Mouse (Mus musculus): Measurements from ENCODE around the gene Calr. TPM values are rescaled to one million over a fixed set of nuclear protein-coding genes. Genes with fewer than 3 reads are reported as not detected.

The Calr gene
- total and polyA plus RNA-seq, 2 experiments, result 308 to 411 TPM

GRCm38 (mm10) chr8:84839875-84840247 lies 6.9 kb downstream of the Calr start:
- Histone ChIP-seq H3K36me3 (ENCODE audit: control insufficient read depth, insufficient read depth, low read length) (peaks cover 48% of the 10 kb centered on the region), H3K79me2 (ENCODE audit: control insufficient read depth, insufficient read depth, low read length) (no peaks in the 10 kb centered on the region), H3K27ac (replicated peaks; ENCODE audit: insufficient read depth, low read depth, low read length) (peak overlapping the region; percentile 50), H3K9ac (ENCODE audit: low read depth, low read length) (peak overlapping the region; percentile 93), H3K4me3 (ENCODE audit: insufficient read depth, low read depth, low read length) (peak overlapping the region; percentile 98), H3K27me3 (ENCODE audit: control insufficient read depth, insufficient read depth, low read length) (no peaks in the 10 kb centered on the region), H3K4me1 (ENCODE audit: control insufficient read depth, insufficient read depth, low read length) (peaks cover 13% of the 10 kb centered on the region)
- DNase-seq (ENCODE audit: extremely low read depth, low read depth, low spot score), result no peak
- WGBS, result 0% methylated on average over 7 of the region's 7 CpGs
- no peak for TF ChIP-seq POLR2A (IDR thresholded peaks at IDR 0.05; ENCODE audit: extremely low read depth, insufficient read depth, low read length)
- TF ChIP-seq CTCF (IDR thresholded peaks at IDR 0.05; ENCODE audit: low read depth, low read length), result no peak

GRCm38 (mm10) chr8:84839411-84839810 lies 7.3 kb downstream of the Calr start:
- H3K36me3 ChIP-seq (ENCODE audit: control insufficient read depth, insufficient read depth, low read length), result peaks cover 46% of the 10 kb centered on the region
- H3K4me3 ChIP-seq (ENCODE audit: insufficient read depth, low read depth, low read length), result peak overlapping the region; percentile 98
- TF ChIP-seq CTCF (IDR thresholded peaks at IDR 0.05; ENCODE audit: low read depth, low read length) (no peak), POLR2A (IDR thresholded peaks at IDR 0.05; ENCODE audit: extremely low read depth, insufficient read depth, low read length) (no peak)
- peak overlapping the region; percentile 14; the same call in 1 of the 2 replicates for H3K9ac ChIP-seq (ENCODE audit: low read depth, low read length)
- H3K4me1 ChIP-seq (ENCODE audit: control insufficient read depth, insufficient read depth, low read length), result peaks cover 8% of the 10 kb centered on the region
- WGBS, result 82% methylated on average over 2 of the region's 2 CpGs
- H3K27me3 ChIP-seq (ENCODE audit: control insufficient read depth, insufficient read depth, low read length), result no peaks in the 10 kb centered on the region
- no peak overlapping the region; the same call in 1 of the 2 replicates for H3K27ac ChIP-seq (replicated peaks; ENCODE audit: insufficient read depth, low read depth, low read length)
- DNase-seq (ENCODE audit: extremely low read depth, low read depth, low spot score), result no peak
- H3K79me2 ChIP-seq (ENCODE audit: control insufficient read depth, insufficient read depth, low read length), result no peaks in the 10 kb centered on the region

GRCm38 (mm10) chr8:84838513-84838912 lies 8.2 kb downstream of the Calr start:
- H3K79me2 ChIP-seq (ENCODE audit: control insufficient read depth, insufficient read depth, low read length), result no peaks in the 10 kb centered on the region
- H3K4me3 ChIP-seq (ENCODE audit: insufficient read depth, low read depth, low read length), result no peak overlapping the region
- peaks cover 37% of the 10 kb centered on the region for H3K36me3 ChIP-seq (ENCODE audit: control insufficient read depth, insufficient read depth, low read length)
- TF ChIP-seq POLR2A (IDR thresholded peaks at IDR 0.05; ENCODE audit: extremely low read depth, insufficient read depth, low read length), result no peak
- TF ChIP-seq CTCF (IDR thresholded peaks at IDR 0.05; ENCODE audit: low read depth, low read length), result no peak
- no peak overlapping the region for H3K9ac ChIP-seq (ENCODE audit: low read depth, low read length)
- no peaks in the 10 kb centered on the region for H3K27me3 ChIP-seq (ENCODE audit: control insufficient read depth, insufficient read depth, low read length)
- WGBS, result 95% methylated on average over 5 of the region's 5 CpGs
- H3K27ac ChIP-seq (replicated peaks; ENCODE audit: insufficient read depth, low read depth, low read length), result no peak overlapping the region
- no peak for DNase-seq (ENCODE audit: extremely low read depth, low read depth, low spot score)
- peaks cover 5% of the 10 kb centered on the region for H3K4me1 ChIP-seq (ENCODE audit: control insufficient read depth, insufficient read depth, low read length)

- peaks cover 32% of the 10 kb centered on the region; the same call in 1 of the 2 replicates for H3K36me3 ChIP-seq (ENCODE audit: control insufficient read depth, insufficient read depth, low read length)
- no peak overlapping the region for H3K27ac ChIP-seq (replicated peaks; ENCODE audit: insufficient read depth, low read depth, low read length)
- DNase-seq (ENCODE audit: extremely low read depth, low read depth, low spot score), result no peak
- no peak overlapping the region for H3K9ac ChIP-seq (ENCODE audit: low read depth, low read length)
- no peaks in the 10 kb centered on the region for H3K79me2 ChIP-seq (ENCODE audit: control insufficient read depth, insufficient read depth, low read length)
- 94% methylated on average over 15 of the region's 15 CpGs for WGBS
- no peak for TF ChIP-seq CTCF (IDR thresholded peaks at IDR 0.05; ENCODE audit: low read depth, low read length)
- H3K4me3 ChIP-seq (ENCODE audit: insufficient read depth, low read depth, low read length), result no peak overlapping the region
- peaks cover 8% of the 10 kb centered on the region for H3K4me1 ChIP-seq (ENCODE audit: control insufficient read depth, insufficient read depth, low read length)
- H3K27me3 ChIP-seq (ENCODE audit: control insufficient read depth, insufficient read depth, low read length), result no peaks in the 10 kb centered on the region
Measured at GRCm38 (mm10) chr8:84837912-84838470, 8.7 kb downstream of the Calr start.

- H3K36me3 ChIP-seq (ENCODE audit: control insufficient read depth, insufficient read depth, low read length), result peaks cover 25% of the 10 kb centered on the region; the same call in 1 of the 2 replicates
- WGBS, result 91% methylated on average over 8 of the region's 8 CpGs
- no peak for DNase-seq (ENCODE audit: extremely low read depth, low read depth, low spot score)
- no peak overlapping the region for H3K27ac ChIP-seq (replicated peaks; ENCODE audit: insufficient read depth, low read depth, low read length)
- H3K27me3 ChIP-seq (ENCODE audit: control insufficient read depth, insufficient read depth, low read length), result no peaks in the 10 kb centered on the region
- H3K79me2 ChIP-seq (ENCODE audit: control insufficient read depth, insufficient read depth, low read length), result peaks cover under 1% of the 10 kb centered on the region; the same call in 1 of the 2 replicates
- TF ChIP-seq CTCF (IDR thresholded peaks at IDR 0.05; ENCODE audit: low read depth, low read length) (no peak), POLR2A (IDR thresholded peaks at IDR 0.05; ENCODE audit: extremely low read depth, insufficient read depth, low read length) (no peak)
- H3K9ac ChIP-seq (ENCODE audit: low read depth, low read length), result no peak overlapping the region
- H3K4me3 ChIP-seq (ENCODE audit: insufficient read depth, low read depth, low read length), result no peak overlapping the region
- H3K4me1 ChIP-seq (ENCODE audit: control insufficient read depth, insufficient read depth, low read length), result peaks cover 5% of the 10 kb centered on the region; the same call in 1 of the 2 replicates
Measured at GRCm38 (mm10) chr8:84837149-84837911, 9.4 kb downstream of the Calr start.
